Mouse (Mus musculus): ENCODE measurements at regions not wholly inside any gene's neighbourhood (a gene's known extent, or its start where the extent isn't known, plus 50 kb on each side); places are given as distances from the start of the nearest gene placed in this dataset.

DNA sequence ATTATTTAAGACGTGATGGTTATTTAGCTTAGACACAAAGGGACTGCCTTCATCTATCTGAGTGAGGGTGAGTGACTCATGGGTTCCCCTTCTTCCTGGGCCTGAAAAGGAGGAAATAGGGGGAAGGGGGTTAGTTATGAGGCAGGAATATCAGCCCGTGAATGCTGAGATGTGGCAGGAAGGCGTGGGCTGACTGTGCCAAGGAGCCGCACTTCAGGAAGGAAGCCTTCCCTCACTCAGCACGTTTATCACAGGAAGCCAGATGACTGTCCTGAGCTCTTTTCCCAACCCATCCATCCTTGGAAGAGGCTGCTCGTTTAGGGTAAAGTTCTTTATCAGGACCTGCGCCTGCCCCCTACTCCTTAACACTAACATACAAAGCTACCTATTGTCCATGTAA is 403.5 kb downstream of the Plk2 start:
- peaks cover 0 to 5% of the 10 kb centered on the region in 2 experiments; a peak in 3 of 4 replicates for H3K4me1 ChIP-seq (ENCODE audit: control insufficient read depth in 1 of 2, insufficient read depth in 2 of 2)
- in situ Hi-C loops (cut with MboI; ENCODE audit: low pct_ligation_motif_present, low pct_unique_long_range_greater_than_20kb, low sequenced_read_pairs) = no loop called here
- H3K4me2 ChIP-seq (ENCODE audit: insufficient read depth, low read depth, poor library complexity, severe bottlenecking) = no peak overlapping the region
- no peaks in the 10 kb centered on the region for H3K79me2 ChIP-seq (replicated peaks; ENCODE audit: control insufficient read depth, extremely low read depth, insufficient read depth, poor library complexity, severe bottlenecking)
- TF ChIP-seq RAD21 (IDR thresholded peaks at IDR 0.05; ENCODE audit: low read depth, low read length) (no peak), TBP (conservative IDR thresholded peaks at IDR 0.05; ENCODE audit: low read depth, low read length) (no peak), TCF12 (IDR thresholded peaks at IDR 0.05; ENCODE audit: low read depth, low read length) (no peak), KAT2A (IDR thresholded peaks at IDR 0.05; ENCODE audit: insufficient replicate concordance, low read length) (no peak), POLR2AphosphoS2 (IDR thresholded peaks at IDR 0.05; ENCODE audit: low read depth, low read length) (no peak), POLR2A (IDR thresholded peaks at IDR 0.05; ENCODE audit: low read depth, low read length) (no peak), SMC3 (IDR thresholded peaks at IDR 0.05; ENCODE audit: low read depth, low read length) (no peak), MAZ (IDR thresholded peaks at IDR 0.05; ENCODE audit: low read depth, low read length) (no peak), EP300 (IDR thresholded peaks at IDR 0.05; ENCODE audit: low read length) (no peak)
- no peak overlapping the region for H3K4me3 ChIP-seq (replicated peaks in 1 of 3; ENCODE audit: low read depth in 2 of 3, low read length in 2 of 3, poor library complexity in 1 of 3)
- H3K9me3 ChIP-seq (replicated peaks; ENCODE audit: low read length) = no peaks in the 10 kb centered on the region
- no peaks in the 10 kb centered on the region for H3K27me3 ChIP-seq (replicated peaks)
- H3K9ac ChIP-seq (ENCODE audit: insufficient read depth, low read depth) = no peak overlapping the region
- H3K27ac ChIP-seq (ENCODE audit: insufficient read depth, low read depth) = no peak overlapping the region
- dilution Hi-C loops (cut with MboI; ENCODE audit: extremely low pct_ligation_motif_present, extremely low pct_unique_long_range_greater_than_20kb, low sequenced_read_pairs) = no loop called here
- H3K36me3 ChIP-seq (replicated peaks in 1 of 2; ENCODE audit: control insufficient read depth in 1 of 2, insufficient read depth in 1 of 2, low read length in 1 of 2) = no peaks in the 10 kb centered on the region
- peak; percentile 3 for DNase-seq (ENCODE audit: extremely low read depth)

DNA sequence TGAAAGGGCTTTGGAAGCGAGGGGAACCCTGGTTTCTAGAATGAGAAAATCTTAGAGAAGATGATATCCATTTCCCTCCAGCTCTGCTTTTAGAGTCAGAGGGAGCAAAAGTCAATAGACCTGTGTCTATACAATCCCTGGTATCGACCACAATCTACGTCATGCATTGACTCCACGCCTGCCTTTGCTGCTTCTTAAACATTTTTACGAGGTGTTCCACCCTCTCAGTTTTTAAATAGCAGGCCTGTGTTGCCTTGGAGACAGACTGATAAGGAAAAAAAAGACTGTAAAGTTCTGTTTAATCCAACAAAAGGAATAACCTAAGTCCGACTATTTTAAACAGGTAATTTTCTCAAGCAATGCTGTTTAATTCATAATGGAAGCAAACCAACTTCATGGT is 408.0 kb downstream of the Plk2 start:
- in situ Hi-C loops (cut with MboI; ENCODE audit: low pct_ligation_motif_present, low pct_unique_long_range_greater_than_20kb, low sequenced_read_pairs) = no loop called here
- peaks cover 0 to 5% of the 10 kb centered on the region in 2 experiments; a peak in 2 of 4 replicates for H3K4me1 ChIP-seq (ENCODE audit: control insufficient read depth in 1 of 2, insufficient read depth in 2 of 2)
- no peak overlapping the region for H3K9ac ChIP-seq (ENCODE audit: insufficient read depth, low read depth)
- no peak overlapping the region for H3K27ac ChIP-seq (ENCODE audit: insufficient read depth, low read depth)
- H3K4me2 ChIP-seq (ENCODE audit: insufficient read depth, low read depth, poor library complexity, severe bottlenecking) = peak overlapping the region; percentile 57; the same call in 1 of the 2 replicates
- TF ChIP-seq E2F4 (IDR thresholded peaks at IDR 0.05; ENCODE audit: insufficient replicate concordance, low read depth, low read length) (no peak), ZC3H11A (IDR thresholded peaks at IDR 0.05; ENCODE audit: low read depth, low read length) (no peak), SMC3 (IDR thresholded peaks at IDR 0.05; ENCODE audit: low read depth, low read length) (no peak), ETS1 (conservative IDR thresholded peaks at IDR 0.05; ENCODE audit: low read depth, low read length) (no peak), CTCF (conservative IDR thresholded peaks at IDR 0.05 in 1 of 2, IDR thresholded peaks at IDR 0.05 in 1 of 2; ENCODE audit: low read depth in 2 of 2, low read length in 2 of 2) (no peak)
- no peaks in the 10 kb centered on the region for H3K36me3 ChIP-seq (replicated peaks in 1 of 2; ENCODE audit: control insufficient read depth in 1 of 2, insufficient read depth in 1 of 2, low read length in 1 of 2)
- no peaks in the 10 kb centered on the region for H3K9me3 ChIP-seq (replicated peaks; ENCODE audit: low read length)
- no peak overlapping the region for H3K4me3 ChIP-seq (replicated peaks in 1 of 3; ENCODE audit: low read depth in 2 of 3, low read length in 2 of 3, poor library complexity in 1 of 3)
- no peaks in the 10 kb centered on the region for H3K79me2 ChIP-seq (replicated peaks; ENCODE audit: control insufficient read depth, extremely low read depth, insufficient read depth, poor library complexity, severe bottlenecking)
- no peaks in the 10 kb centered on the region for H3K27me3 ChIP-seq (replicated peaks)
- dilution Hi-C loops (cut with MboI; ENCODE audit: extremely low pct_ligation_motif_present, extremely low pct_unique_long_range_greater_than_20kb, low sequenced_read_pairs) = no loop called here
- no peak for DNase-seq (ENCODE audit: extremely low read depth)

DNA sequence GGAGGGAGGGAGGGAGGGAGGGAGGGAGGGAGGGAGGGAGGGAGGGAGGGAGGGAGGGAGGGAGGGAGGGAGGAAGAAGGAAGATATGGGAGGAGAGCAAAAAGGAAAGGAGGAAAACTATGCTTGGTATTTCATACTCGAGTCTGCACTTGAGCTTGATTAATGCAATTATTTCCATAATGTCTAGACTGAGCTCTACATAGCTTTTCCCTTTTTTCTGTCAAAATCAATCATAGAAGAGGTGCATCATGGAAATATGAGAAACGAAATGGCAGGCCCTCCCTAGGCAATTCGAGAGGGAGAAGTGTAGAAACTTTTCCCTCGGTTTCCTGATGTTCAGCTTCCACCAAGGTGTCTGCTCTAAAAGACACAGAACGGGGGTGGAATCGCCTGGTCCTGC is 417.6 kb downstream of the Plk2 start:
- TF ChIP-seq POLR2AphosphoS2 (IDR thresholded peaks at IDR 0.05; ENCODE audit: low read depth, low read length) (no peak), JUND (conservative IDR thresholded peaks at IDR 0.05; ENCODE audit: low read depth, low read length) (no peak), RCOR1 (conservative IDR thresholded peaks at IDR 0.05; ENCODE audit: low read depth, low read length) (no peak), GABPA (IDR thresholded peaks at IDR 0.05; ENCODE audit: insufficient replicate concordance, low read depth, low read length) (no peak), ETS1 (conservative IDR thresholded peaks at IDR 0.05; ENCODE audit: low read depth, low read length) (no peak), IRF4 (IDR thresholded peaks at IDR 0.05; ENCODE audit: low read depth, low read length) (no peak), E2F4 (IDR thresholded peaks at IDR 0.05; ENCODE audit: insufficient replicate concordance, low read depth, low read length) (no peak), TCF12 (IDR thresholded peaks at IDR 0.05; ENCODE audit: low read depth, low read length) (no peak), CHD2 (IDR thresholded peaks at IDR 0.05; ENCODE audit: low read length) (no peak), ZC3H11A (IDR thresholded peaks at IDR 0.05; ENCODE audit: low read depth, low read length) (no peak), PAX5 (IDR thresholded peaks at IDR 0.05; ENCODE audit: low read length) (no peak), EP300 (IDR thresholded peaks at IDR 0.05; ENCODE audit: low read length) (no peak), USF2 (conservative IDR thresholded peaks at IDR 0.05; ENCODE audit: low read depth, low read length) (no peak), ELF1 (IDR thresholded peaks at IDR 0.05; ENCODE audit: low read depth, low read length) (no peak)
- no peaks in the 10 kb centered on the region for H3K36me3 ChIP-seq (replicated peaks in 1 of 2; ENCODE audit: control insufficient read depth in 1 of 2, insufficient read depth in 1 of 2, low read length in 1 of 2)
- H3K27me3 ChIP-seq (replicated peaks) = no peaks in the 10 kb centered on the region
- no peak overlapping the region for H3K4me2 ChIP-seq (ENCODE audit: insufficient read depth, low read depth, poor library complexity, severe bottlenecking)
- no peak for DNase-seq (ENCODE audit: extremely low read depth)
- H3K27ac ChIP-seq (ENCODE audit: insufficient read depth, low read depth) = no peak overlapping the region
- H3K4me3 ChIP-seq (replicated peaks in 1 of 3; ENCODE audit: low read depth in 2 of 3, low read length in 2 of 3, poor library complexity in 1 of 3) = no peak overlapping the region
- no peaks in the 10 kb centered on the region for H3K79me2 ChIP-seq (replicated peaks; ENCODE audit: control insufficient read depth, extremely low read depth, insufficient read depth, poor library complexity, severe bottlenecking)
- H3K9me3 ChIP-seq (replicated peaks; ENCODE audit: low read length) = no peaks in the 10 kb centered on the region
- dilution Hi-C loops (cut with MboI; ENCODE audit: extremely low pct_ligation_motif_present, extremely low pct_unique_long_range_greater_than_20kb, low sequenced_read_pairs) = no loop called here
- no peaks in the 10 kb centered on the region for H3K4me1 ChIP-seq (ENCODE audit: control insufficient read depth in 1 of 2, insufficient read depth in 2 of 2)
- in situ Hi-C loops (cut with MboI; ENCODE audit: low pct_ligation_motif_present, low pct_unique_long_range_greater_than_20kb, low sequenced_read_pairs) = no loop called here
- H3K9ac ChIP-seq (ENCODE audit: insufficient read depth, low read depth) = no peak overlapping the region

All from CH12.LX (cell line).